Mouse (Mus musculus): Measurements from ENCODE around the gene Ercc6l.
"Not testable (repeated sequence)": the region's sequence is repeated elsewhere in the genome, so short reads cannot be mapped to it uniquely, and the experiment has no call there.

The Ercc6l gene

DNA sequence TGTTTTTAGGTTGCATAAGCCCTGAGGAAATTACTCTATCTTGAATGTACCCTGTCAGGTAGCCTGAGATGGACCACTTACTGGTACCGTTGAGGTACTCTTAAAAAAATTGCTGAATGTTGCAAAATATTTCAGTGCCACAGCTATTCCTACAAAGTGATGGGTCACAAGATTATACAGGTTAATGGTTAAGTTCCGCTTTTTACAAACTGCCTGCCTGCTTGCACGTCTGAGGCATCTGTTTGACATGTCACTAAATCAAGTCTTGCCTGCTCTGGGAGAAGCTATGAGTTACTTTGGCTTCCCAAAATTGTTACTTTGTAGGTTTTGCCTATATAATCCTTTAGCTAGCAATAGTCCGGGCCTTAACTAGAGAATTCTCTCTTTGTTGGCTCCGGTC, 47.5 kb downstream of the Ercc6l start:
- DNase-seq (ENCODE audit: low spot score): not testable (repeated sequence)

DNA sequence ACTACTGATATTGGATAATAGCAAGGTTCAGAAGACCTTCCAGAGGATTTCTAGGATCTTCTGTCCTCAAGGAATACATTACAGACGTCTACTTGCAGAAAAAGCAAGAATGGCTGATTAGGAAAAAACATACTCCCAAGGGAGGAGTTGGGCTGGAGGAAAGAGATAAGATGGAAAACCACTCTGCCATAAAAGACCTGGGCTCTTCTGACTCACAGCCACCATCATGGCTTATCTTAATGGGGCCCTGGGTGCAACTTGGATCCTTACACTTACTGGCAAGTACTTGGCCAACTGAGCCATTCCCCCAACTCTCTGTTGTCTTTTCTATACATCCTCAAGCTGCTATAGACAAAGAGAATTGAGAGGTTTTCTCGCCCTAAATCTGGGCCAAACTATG, 53.1 kb downstream of the Ercc6l start:
- DNase-seq (ENCODE audit: low spot score): not testable (repeated sequence)

DNA sequence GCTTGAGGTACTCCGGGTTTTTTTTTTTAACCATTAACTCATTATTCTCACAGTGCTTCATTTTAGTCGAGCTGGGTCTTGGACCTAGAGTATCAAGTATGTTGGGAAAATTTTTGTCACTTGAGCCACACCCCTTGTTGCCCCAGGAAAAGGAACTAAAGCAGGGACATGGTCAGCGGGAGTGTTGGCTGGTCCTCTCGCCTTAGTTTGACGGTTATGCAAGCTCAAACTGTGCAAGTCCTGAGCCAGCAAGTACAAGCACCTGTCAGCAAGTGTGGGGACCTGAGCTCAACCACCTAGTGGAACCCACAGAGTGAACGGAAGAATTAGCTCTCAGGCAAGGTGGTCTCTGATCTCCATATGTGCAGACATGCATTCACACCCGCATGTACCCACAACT, 55.0 kb downstream of the Ercc6l start:
- no peak for DNase-seq (ENCODE audit: low spot score)

DNA sequence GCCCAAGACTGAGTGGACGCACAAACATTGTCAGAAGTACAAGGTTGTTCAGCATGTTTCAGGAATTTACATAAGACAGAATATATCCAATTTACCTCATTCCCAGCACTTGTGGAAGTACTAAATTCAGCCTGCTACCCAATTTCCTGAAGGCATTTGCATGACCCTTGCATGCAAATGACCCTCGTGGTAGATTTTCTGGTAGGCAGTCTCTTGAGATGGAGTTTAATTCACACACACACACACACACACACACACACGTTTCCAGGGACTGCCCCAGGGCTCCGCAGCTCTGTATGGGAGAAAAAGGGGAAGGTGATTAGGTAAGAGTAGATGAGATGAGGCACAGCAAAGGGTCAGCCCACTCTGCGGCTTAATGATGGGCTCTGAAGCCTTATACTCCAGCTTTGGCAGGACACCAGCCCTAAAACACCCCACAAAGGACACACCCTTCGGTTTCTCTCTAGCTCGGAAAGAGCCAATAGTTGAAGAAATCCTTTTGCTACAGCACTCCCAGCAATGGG, 62.4 kb downstream of the Ercc6l start:
- DNase-seq (ENCODE audit: low spot score): no peak

Measured in retina, embryonic 14.5 days (tissue).